Mouse (Mus musculus) layer of hippocampus, adult 11-12 months (tissue): Measurements from ENCODE around the gene Aqr.

Experiments used
- DNase-seq: peaks from one replicate; pipeline ENCODE4 v3.0.0; 2022; ENCODE audit warnings: low spot score

Aqr gene

GRCm38 (mm10) chr2:114135777-114136176 is 51.0 kb downstream of the Aqr start:
- DNase-seq, result no peak

GRCm38 (mm10) chr2:114133355-114133754 is 53.5 kb downstream of the Aqr start:
- DNase-seq, result no peak

GRCm38 (mm10) chr2:114130657-114131056 is 56.2 kb downstream of the Aqr start:
- DNase-seq, result no peak

GRCm38 (mm10) chr2:114123304-114123703 is 63.5 kb downstream of the Aqr start:
- DNase-seq, result no peak

- no peak for DNase-seq
Observed at GRCm38 (mm10) chr2:114119451-114119850, 67.4 kb downstream of the Aqr start.

GRCm38 (mm10) chr2:114117665-114118064 is 69.2 kb downstream of the Aqr start:
- DNase-seq, result no peak

- no peak for DNase-seq
Observed at GRCm38 (mm10) chr2:114117235-114117634, 69.6 kb downstream of the Aqr start.

- DNase-seq, result no peak
Observed at GRCm38 (mm10) chr2:114115563-114115962, 71.3 kb downstream of the Aqr start.

- DNase-seq, result no peak
Observed at GRCm38 (mm10) chr2:114107288-114108278, 79.2 kb downstream of the Aqr start.

GRCm38 (mm10) chr2:114106383-114106782 is 80.4 kb downstream of the Aqr start:
- DNase-seq, result no peak

- DNase-seq, result no peak
Observed at GRCm38 (mm10) chr2:114102471-114102870, 84.4 kb downstream of the Aqr start.

GRCm38 (mm10) chr2:114100834-114101233 is 86.0 kb downstream of the Aqr start:
- DNase-seq, result no peak

GRCm38 (mm10) chr2:114099816-114100215 is 87.0 kb downstream of the Aqr start:
- no peak for DNase-seq

- no peak for DNase-seq
Observed at GRCm38 (mm10) chr2:114099109-114099508, 87.7 kb downstream of the Aqr start.

- DNase-seq, result no peak
Observed at GRCm38 (mm10) chr2:114097627-114098026, 89.2 kb downstream of the Aqr start.

- no peak for DNase-seq
Observed at GRCm38 (mm10) chr2:114096570-114096969, 90.3 kb downstream of the Aqr start.

- DNase-seq, result no peak
Observed at GRCm38 (mm10) chr2:114095348-114095747, 91.5 kb downstream of the Aqr start.

GRCm38 (mm10) chr2:114094696-114095095 is 92.1 kb downstream of the Aqr start:
- no peak for DNase-seq

GRCm38 (mm10) chr2:114093577-114093976 is 93.2 kb downstream of the Aqr start:
- DNase-seq, result no peak

- DNase-seq, result peak; percentile 10
Observed at GRCm38 (mm10) chr2:114089862-114090261, 97.0 kb downstream of the Aqr start.

GRCm38 (mm10) chr2:114087271-114087670 is 99.6 kb downstream of the Aqr start:
- no peak for DNase-seq

GRCm38 (mm10) chr2:114071876-114072275 is 114.9 kb downstream of the Aqr start:
- no peak for DNase-seq

- no peak for DNase-seq
Observed at GRCm38 (mm10) chr2:114066226-114066625, 120.6 kb downstream of the Aqr start.

GRCm38 (mm10) chr2:114064004-114064403 is 122.8 kb downstream of the Aqr start:
- no peak for DNase-seq
